Mouse (Mus musculus) layer of hippocampus, postnatal 14 days (tissue): ENCODE data around the gene Dnmt3b. TPM values are rescaled to one million over a fixed set of nuclear protein-coding genes. Genes with fewer than 3 reads are reported as not detected.
"Not testable (repeated sequence)": the region's sequence is repeated elsewhere in the genome, so short reads cannot be mapped to it uniquely, and the experiment has no call there.

Experiments used
- DNase-seq, 2 experiments: peaks; one replicate each; pipeline ENCODE4 v3.0.0; 2021 to 2022; ENCODE audit warnings: low spot score in 2 of 2, mixed read lengths in 1 of 2
- total RNA-seq, 2 experiments: library from RNA; stranded (reverse); gene quantifications; 2 replicates each; pipeline ENCODE4 v1.2.3; 2021

The Dnmt3b gene
- total RNA-seq, 2 experiments from 2014 or later: 2.1 TPM

DNA sequence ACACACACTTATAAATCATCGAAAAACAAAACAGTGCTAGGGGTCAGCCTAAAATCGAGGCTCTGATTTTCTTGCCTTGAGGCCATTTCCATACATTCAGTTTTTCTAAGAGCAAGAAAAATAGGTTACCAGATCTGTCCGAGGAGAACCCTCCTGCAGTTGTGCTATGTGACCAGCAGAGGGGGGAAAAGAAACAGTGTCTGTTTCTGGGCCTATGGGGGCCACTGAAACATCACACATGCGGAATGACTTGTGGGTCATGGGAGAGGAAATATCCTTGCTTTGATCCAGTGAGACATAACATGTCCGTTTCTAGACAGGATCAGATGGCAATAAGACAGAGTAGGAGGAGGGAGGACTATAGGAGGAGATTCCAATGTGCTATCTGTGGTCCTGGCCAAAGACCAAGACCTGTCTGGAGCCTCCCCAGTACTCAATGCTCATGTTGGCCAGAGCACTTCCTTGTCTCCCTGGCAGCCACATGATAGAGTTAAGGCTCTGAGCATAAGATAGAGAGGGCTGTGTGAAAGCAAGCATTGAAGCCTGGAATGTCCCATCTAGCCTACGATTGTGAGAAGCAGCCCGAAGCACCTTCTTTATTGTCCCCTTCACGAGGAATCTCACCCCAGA lies 61.6 kb downstream of the Dnmt3b start:
- DNase-seq: peak; percentile 10 to 36

DNA sequence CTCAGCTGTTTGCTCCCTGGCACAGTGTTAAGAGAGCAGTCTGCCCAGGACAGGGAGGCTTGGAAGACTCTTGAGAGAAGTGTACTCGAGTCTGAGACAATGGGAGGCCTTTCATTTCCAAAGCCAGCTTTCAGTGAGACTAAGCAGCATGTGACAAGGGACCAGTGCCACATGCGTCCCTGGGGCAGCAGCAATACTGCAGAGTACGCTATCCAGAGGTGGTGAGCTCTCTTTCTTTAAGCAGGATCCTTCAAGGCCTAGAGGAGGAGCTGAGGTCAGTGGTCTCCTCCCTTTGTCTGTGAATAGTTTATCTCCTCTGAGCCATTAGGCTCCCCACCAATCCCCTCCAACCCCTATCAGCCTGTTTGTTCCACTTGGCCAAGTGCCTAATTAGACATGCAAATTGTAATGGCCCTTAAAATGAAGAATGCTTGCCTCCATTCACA lies 63.4 kb downstream of the Dnmt3b start:
- peak; percentile 33 to 67 for DNase-seq

GRCm38 (mm10) chr2:153713227-153713626 lies 64.0 kb downstream of the Dnmt3b start:
- DNase-seq: peak; percentile 76 to 91

DNA sequence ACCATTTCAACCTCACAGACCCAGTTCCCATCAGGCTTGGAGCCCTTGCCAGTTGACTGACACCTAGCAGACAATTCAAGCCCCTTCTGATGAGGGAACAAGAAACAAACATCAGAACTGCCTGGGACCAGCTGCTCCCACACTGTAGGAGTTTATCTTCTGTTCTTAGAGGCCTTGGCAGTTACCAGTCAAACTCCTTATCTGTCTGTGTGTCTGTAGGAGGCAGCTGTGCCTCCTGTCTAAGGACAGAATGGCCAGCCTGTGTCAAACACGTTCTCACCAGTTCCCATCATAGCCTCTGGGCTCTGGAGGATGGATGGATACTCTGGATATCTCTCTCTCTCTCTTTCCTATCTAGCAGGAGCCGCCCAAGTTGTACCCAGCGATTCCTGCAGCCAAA lies 68.6 kb downstream of the Dnmt3b start:
- not testable (repeated sequence) for DNase-seq

DNA sequence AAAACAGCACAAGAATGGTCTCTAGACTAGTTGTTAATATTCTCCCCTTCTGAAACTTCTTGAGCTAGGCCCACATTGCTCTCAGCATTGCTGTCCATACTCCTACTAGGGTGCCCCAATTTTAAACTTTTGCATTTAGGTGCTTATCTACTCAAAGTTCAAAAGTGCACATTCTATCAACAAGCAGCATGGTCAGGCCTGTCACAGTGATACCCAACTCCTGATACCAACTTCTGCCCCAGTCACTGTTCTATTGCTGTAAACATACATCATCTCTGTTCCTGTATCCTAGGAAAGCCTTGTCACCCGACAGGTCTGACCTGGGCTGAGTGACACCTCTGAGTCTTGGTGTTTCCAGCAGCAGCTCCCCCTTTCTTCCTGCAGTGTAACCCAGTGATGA lies 73.8 kb downstream of the Dnmt3b start:
- DNase-seq: no peak

DNA sequence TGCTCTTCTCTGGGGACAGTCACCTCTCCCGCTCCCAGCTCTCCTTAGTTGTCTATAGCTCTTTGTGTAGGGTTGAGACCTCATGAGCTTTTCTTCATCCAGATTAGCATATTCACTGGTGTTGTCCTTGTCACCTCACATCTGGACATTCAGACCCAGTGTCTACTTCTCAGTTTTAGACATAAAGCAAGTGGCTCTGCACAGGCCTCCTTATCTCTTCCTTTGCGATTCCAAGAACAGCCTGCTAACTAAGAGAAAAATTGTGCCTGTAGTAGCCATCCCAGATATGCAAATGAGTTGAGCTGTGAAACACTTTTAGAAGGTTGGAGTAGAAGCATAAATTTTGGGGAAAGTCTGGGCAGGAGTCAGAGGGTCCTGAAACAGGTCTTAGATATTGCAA lies 75.2 kb downstream of the Dnmt3b start:
- no peak for DNase-seq

DNA sequence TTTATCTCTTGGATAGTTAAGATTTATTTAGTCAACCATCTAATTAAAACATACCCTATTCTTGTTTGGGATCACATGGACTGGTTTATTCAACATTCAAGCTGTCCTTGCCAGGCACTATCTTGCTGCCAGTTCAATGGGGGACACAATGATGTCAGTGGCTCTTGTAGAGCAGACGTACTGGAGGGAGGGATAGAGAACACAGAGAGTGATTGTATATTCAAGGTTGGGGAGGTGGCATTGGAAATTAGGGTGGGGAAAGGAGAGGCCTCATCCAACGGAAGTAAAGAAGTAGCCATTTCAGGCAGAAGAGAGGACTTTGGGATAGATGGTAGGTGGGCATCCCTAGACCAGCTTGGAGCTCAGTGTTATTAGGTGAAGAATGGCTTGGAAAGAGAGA lies 75.6 kb downstream of the Dnmt3b start:
- DNase-seq: no peak

GRCm38 (mm10) chr2:153725291-153725690 lies 76.0 kb downstream of the Dnmt3b start:
- no peak for DNase-seq

GRCm38 (mm10) chr2:153734033-153734432 lies 84.8 kb downstream of the Dnmt3b start:
- DNase-seq: no peak

Other genes starting within 250 kb of the Dnmt3b start
- not detected for gene 4930404H24Rik, start 156.7 kb upstream of the Dnmt3b start, total RNA-seq
- 10 to 100 TPM; 55.6 to 60.1 TPM for gene Nol4l, start 119.5 kb upstream of the Dnmt3b start, total RNA-seq
- 10 to 100 TPM; 25.3 to 27.8 TPM for gene Commd7, start 16.7 kb upstream of the Dnmt3b start, total RNA-seq
- gene Dnmt3c, start 47.2 kb downstream of the Dnmt3b start, total RNA-seq: under 1 TPM in 1 of 2 experiments, not detected in 1; 0.14 TPM
- gene Mapre1, start 91.8 kb downstream of the Dnmt3b start, total RNA-seq: 100 to 1,000 TPM; 137 to 140 TPM
- under 1 TPM; 0.14 to 0.41 TPM for gene Efcab8, start 130.5 kb downstream of the Dnmt3b start, total RNA-seq
- gene Sun5, start 221.6 kb downstream of the Dnmt3b start, total RNA-seq: not detected
- gene Bpifb2, start 225.6 kb downstream of the Dnmt3b start, total RNA-seq: not detected